Mouse (Mus musculus): Measurements from ENCODE around the gene Tmem59l. TPM values are rescaled to one million over a fixed set of nuclear protein-coding genes. Genes with fewer than 3 reads are reported as not detected.
A peak's percentile ranks its signal among the peaks of the same experiment; 100 is the strongest.

Gene Tmem59l
- polyA plus RNA-seq, 1 experiment: 1.6 TPM

DNA sequence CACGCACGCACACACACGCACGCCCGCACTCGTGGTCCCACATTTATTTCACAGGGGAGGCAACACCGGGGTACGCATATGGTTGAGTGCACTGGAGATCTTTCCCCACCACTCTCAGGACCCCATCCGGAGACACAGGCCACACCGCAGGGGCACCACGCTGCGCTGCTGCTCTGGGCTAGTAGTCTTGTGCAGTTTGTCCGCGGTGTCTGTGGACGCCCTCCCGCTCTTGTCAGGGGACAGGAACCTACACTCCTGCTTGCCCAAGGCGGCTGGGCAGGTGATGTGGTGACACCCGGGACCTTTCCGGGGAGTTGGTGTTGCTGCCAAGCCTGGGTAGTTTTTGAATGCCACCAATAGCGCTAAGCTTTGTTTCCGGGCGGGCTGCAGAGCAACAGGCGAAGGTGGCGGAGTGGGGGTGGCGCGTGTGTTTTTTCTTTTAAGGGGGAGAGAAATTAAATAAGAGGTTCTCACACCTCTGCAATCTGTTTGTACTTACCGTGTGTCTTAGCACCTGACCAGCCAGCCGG lies 7.3 kb upstream of the Tmem59l start:
- no peaks in the 10 kb centered on the region for H3K36me3 ChIP-seq (ENCODE audit: control insufficient read depth, insufficient read depth, low read length)
- no peak overlapping the region for H3K4me3 ChIP-seq (ENCODE audit: low read depth, low read length)
- no peak overlapping the region for H3K27ac ChIP-seq (ENCODE audit: insufficient read depth, low read depth, low read length)
- peaks cover 78% of the 10 kb centered on the region for H3K27me3 ChIP-seq (ENCODE audit: control insufficient read depth, insufficient read depth, low read length)
- WGBS: 5% methylated on average over 28 of the region's 28 CpGs
- no peak for TF ChIP-seq POLR2A (IDR thresholded peaks at IDR 0.05; ENCODE audit: low read depth, low read length)
- TF ChIP-seq CTCF (IDR thresholded peaks at IDR 0.05; ENCODE audit: extremely low read depth, insufficient read length, insufficient replicate concordance, low read depth, low read length): no peak
- peaks cover 2% of the 10 kb centered on the region; the same call in 1 of the 2 replicates for H3K4me1 ChIP-seq (ENCODE audit: control insufficient read depth, insufficient read depth, insufficient read length, low read length)

- H3K4me3 ChIP-seq (ENCODE audit: low read depth, low read length): no peak overlapping the region
- WGBS: 3% methylated on average over 47 of the region's 47 CpGs
- peaks cover 2% of the 10 kb centered on the region; the same call in 1 of the 2 replicates for H3K4me1 ChIP-seq (ENCODE audit: control insufficient read depth, insufficient read depth, insufficient read length, low read length)
- H3K36me3 ChIP-seq (ENCODE audit: control insufficient read depth, insufficient read depth, low read length): no peaks in the 10 kb centered on the region
- TF ChIP-seq CTCF (IDR thresholded peaks at IDR 0.05; ENCODE audit: extremely low read depth, insufficient read length, insufficient replicate concordance, low read depth, low read length) (no peak), POLR2A (IDR thresholded peaks at IDR 0.05; ENCODE audit: low read depth, low read length) (no peak)
- peaks cover 83% of the 10 kb centered on the region for H3K27me3 ChIP-seq (ENCODE audit: control insufficient read depth, insufficient read depth, low read length)
- H3K27ac ChIP-seq (ENCODE audit: insufficient read depth, low read depth, low read length): no peak overlapping the region
Observed at GRCm38 (mm10) chr8:70493692-70494415, 6.7 kb upstream of the Tmem59l start.

- no peaks in the 10 kb centered on the region for H3K36me3 ChIP-seq (ENCODE audit: control insufficient read depth, insufficient read depth, low read length)
- TF ChIP-seq CTCF (IDR thresholded peaks at IDR 0.05; ENCODE audit: extremely low read depth, insufficient read length, insufficient replicate concordance, low read depth, low read length) (no peak), POLR2A (IDR thresholded peaks at IDR 0.05; ENCODE audit: low read depth, low read length) (no peak)
- WGBS: 2% methylated on average over 84 of the region's 93 CpGs
- peaks cover 5% of the 10 kb centered on the region; the same call in 1 of the 2 replicates for H3K4me1 ChIP-seq (ENCODE audit: control insufficient read depth, insufficient read depth, insufficient read length, low read length)
- peaks cover 87% of the 10 kb centered on the region for H3K27me3 ChIP-seq (ENCODE audit: control insufficient read depth, insufficient read depth, low read length)
- H3K4me3 ChIP-seq (ENCODE audit: low read depth, low read length): peak within 1 kb of the TSS; percentile 42
- no peak within 1 kb of the TSS for H3K27ac ChIP-seq (ENCODE audit: insufficient read depth, low read depth, low read length)
Observed at GRCm38 (mm10) chr8:70492664-70493640, 5.8 kb upstream of the Tmem59l start, which contains the start of gene Crlf1. Crlf1 (plus strand) TSS chr8:70493158.

DNA sequence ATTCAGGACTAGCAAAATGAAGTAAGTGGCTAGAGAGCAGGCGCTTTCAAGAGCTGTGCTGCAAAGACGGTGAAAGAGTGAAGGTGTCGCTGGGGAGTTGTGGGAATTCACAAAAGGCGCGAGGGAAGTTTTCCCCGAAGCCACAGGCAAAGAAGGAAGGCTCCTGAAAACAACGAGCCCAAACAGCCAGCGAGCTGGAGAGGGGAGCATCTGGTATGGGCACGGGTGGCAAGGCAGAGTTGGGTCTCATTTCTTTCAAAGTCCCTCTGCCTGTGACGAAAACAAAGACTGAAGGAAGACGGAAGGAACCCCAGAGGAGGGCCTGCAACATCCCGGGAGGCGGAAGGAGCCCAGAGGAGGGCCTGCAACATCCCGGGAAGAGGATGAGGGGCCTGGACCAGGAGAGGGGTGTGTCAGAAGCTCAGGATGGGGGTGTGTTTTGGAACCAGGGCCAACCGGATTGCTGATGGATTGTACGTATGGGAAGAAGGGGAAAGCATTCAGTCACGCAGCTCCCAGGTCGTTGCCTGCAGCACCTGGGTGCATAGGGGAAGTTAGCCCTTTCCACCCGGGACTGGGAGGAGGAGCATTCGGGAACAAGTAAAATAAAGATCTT lies 3.8 kb upstream of the Tmem59l start:
- Histone ChIP-seq H3K36me3 (ENCODE audit: control insufficient read depth, insufficient read depth, low read length) (no peaks in the 10 kb centered on the region), H3K27ac (ENCODE audit: insufficient read depth, low read depth, low read length) (no peak overlapping the region), H3K4me3 (ENCODE audit: low read depth, low read length) (no peak overlapping the region), H3K27me3 (ENCODE audit: control insufficient read depth, insufficient read depth, low read length) (peaks cover 95% of the 10 kb centered on the region), H3K4me1 (ENCODE audit: control insufficient read depth, insufficient read depth, insufficient read length, low read length) (peaks cover 7% of the 10 kb centered on the region; the same call in 1 of the 2 replicates)
- TF ChIP-seq CTCF (IDR thresholded peaks at IDR 0.05; ENCODE audit: extremely low read depth, insufficient read length, insufficient replicate concordance, low read depth, low read length): no peak
- TF ChIP-seq POLR2A (IDR thresholded peaks at IDR 0.05; ENCODE audit: low read depth, low read length): no peak
- 8% methylated on average over 20 of the region's 20 CpGs for WGBS

DNA sequence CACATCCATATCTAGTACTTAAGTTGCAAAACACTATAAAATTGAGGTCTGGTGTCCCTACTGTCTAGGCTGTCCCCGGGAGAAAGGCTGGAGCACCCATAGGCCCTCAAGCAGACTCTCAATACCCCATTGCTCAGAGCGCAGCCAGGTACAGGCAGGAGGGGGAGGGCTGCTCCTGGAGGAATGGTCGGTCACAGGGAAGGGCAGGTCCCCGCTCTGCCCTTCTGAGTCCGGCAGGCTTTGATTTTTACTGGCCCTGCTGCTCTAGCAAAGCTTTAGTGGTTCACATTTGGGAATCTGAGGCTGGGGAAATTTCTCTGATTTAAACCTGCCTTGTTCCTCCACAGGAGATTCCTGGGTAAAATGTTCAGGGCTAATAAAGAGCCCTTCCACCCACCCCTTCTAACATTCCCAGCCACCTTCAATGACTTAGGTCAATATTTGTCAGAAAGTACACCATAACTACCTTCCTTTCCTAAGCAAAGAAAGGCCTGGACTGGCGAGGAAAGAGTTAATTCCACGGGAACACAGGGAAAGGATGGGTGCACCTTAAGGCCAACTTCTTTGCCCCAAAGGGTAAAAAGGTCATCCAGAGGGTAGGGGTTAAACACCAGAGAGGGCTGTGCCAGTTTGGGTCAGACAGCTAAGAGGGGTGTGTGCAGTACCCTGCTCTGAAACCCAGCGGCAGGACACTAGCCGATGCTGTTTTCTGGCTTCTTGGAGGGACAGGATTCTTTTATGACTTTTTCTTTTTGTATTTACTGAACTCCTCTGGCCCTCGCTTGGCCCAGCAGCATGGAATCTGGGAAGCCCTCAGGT lies 3.1 kb upstream of the Tmem59l start:
- Histone ChIP-seq H3K4me1 (ENCODE audit: control insufficient read depth, insufficient read depth, insufficient read length, low read length) (peaks cover 7% of the 10 kb centered on the region; the same call in 1 of the 2 replicates), H3K36me3 (ENCODE audit: control insufficient read depth, insufficient read depth, low read length) (no peaks in the 10 kb centered on the region), H3K27ac (ENCODE audit: insufficient read depth, low read depth, low read length) (no peak overlapping the region), H3K27me3 (ENCODE audit: control insufficient read depth, insufficient read depth, low read length) (peaks cover 90% of the 10 kb centered on the region), H3K4me3 (ENCODE audit: low read depth, low read length) (no peak overlapping the region)
- TF ChIP-seq CTCF (IDR thresholded peaks at IDR 0.05; ENCODE audit: extremely low read depth, insufficient read length, insufficient replicate concordance, low read depth, low read length): no peak
- no peak for TF ChIP-seq POLR2A (IDR thresholded peaks at IDR 0.05; ENCODE audit: low read depth, low read length)
- 24% methylated on average over 10 of the region's 10 CpGs for WGBS

- Histone ChIP-seq H3K27ac (ENCODE audit: insufficient read depth, low read depth, low read length) (no peak overlapping the region), H3K36me3 (ENCODE audit: control insufficient read depth, insufficient read depth, low read length) (no peaks in the 10 kb centered on the region), H3K4me3 (ENCODE audit: low read depth, low read length) (peak overlapping the region; percentile 14; the same call in 1 of the 2 replicates), H3K4me1 (ENCODE audit: control insufficient read depth, insufficient read depth, insufficient read length, low read length) (peaks cover 7% of the 10 kb centered on the region; the same call in 1 of the 2 replicates), H3K27me3 (ENCODE audit: control insufficient read depth, insufficient read depth, low read length) (peaks cover 88% of the 10 kb centered on the region)
- TF ChIP-seq POLR2A (IDR thresholded peaks at IDR 0.05; ENCODE audit: low read depth, low read length) (no peak), CTCF (IDR thresholded peaks at IDR 0.05; ENCODE audit: extremely low read depth, insufficient read length, insufficient replicate concordance, low read depth, low read length) (no peak)
- WGBS: 2% methylated on average over 39 of the region's 41 CpGs
Observed at GRCm38 (mm10) chr8:70489576-70489975, 2.4 kb upstream of the Tmem59l start.
